Mouse (Mus musculus) gastrocnemius, postnatal 14 days (tissue): ENCODE measurements around the gene Snd1. TPM values are rescaled to one million over a fixed set of nuclear protein-coding genes. Genes with fewer than 3 reads are reported as not detected.

ENCODE experiments used
- DNase-seq: peaks from one replicate; pipeline ENCODE4 v3.0.0; 2021; ENCODE audit warnings: mixed read lengths
- intact Hi-C: fragments of 180-260 bp; cut with DNase I; formaldehyde crosslinking; loops from one replicate; pipeline ENCODE4 v1.15.1; 2025; ENCODE audit warnings: low total_unique reads
- total RNA-seq, 2 experiments: library from RNA; stranded (reverse); gene quantifications; 2 replicates each; pipeline ENCODE4 v1.2.3; 2021

The Snd1 gene
- total RNA-seq, 2 experiments from 2014 or later: 43.4 to 51.3 TPM

DNA sequence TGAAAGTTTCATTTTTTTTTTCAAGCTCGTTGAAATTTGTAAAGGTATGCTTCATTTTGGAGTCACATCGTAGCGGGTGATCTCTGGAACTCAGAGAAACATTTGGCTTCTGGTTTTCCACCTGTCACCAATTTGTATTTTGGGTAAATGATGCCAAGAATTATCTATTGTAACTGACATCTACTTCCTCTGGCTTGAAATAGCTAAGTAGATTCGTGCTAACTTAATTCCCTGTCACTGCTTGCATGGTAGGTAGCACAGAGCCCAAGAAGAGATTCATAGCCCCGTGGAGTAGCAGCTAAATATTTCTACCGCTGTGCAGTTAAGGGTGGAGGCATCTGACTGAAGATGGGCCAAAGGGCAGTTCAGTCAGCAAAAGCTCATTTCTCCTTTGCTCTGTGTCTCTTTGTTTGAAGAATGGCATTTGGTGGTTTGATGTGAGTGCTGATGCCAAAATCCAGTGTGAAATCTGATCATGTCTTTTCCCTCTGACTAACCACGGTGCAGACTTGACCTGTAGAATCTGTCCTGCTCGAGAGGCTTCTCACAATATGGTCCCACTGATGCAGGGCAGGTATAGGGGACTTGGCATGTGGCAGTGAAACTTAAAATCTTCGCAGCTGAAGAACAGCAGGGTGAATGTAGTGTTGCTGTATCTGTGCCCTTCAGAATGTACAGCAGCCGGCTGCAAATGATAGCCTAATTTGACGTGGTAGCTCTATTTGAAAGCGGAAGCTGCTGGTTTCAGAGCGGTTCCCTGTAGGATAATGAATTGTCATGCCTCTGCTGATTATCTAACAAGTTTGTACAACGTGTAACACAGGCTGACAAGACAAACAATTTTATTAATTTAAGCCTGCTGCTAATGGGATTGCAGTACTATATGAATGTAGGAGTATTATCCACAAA, 101.7 kb downstream of the Snd1 start:
- DNase-seq: no peak
- intact Hi-C loops: no loop called here

DNA sequence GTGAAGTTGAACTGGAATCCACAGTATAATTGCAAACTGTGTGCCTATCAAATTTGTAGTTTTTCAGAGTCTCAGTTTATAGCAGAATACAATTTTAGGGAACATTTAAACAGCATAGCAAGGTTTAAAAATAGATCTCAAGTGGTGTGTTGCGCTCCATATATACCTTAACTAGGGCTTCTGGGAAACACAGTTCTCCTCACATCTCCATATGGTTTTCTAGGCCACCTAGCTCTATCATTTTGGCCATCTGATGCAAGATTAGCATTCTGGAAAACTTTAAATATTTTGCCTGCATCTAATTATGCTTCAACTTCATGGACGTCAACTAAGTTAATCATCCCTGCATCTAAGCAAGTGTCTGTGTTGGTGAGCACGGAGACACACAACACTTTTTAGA, 107.9 kb downstream of the Snd1 start:
- no peak for DNase-seq
- intact Hi-C loops: no loop called here

DNA sequence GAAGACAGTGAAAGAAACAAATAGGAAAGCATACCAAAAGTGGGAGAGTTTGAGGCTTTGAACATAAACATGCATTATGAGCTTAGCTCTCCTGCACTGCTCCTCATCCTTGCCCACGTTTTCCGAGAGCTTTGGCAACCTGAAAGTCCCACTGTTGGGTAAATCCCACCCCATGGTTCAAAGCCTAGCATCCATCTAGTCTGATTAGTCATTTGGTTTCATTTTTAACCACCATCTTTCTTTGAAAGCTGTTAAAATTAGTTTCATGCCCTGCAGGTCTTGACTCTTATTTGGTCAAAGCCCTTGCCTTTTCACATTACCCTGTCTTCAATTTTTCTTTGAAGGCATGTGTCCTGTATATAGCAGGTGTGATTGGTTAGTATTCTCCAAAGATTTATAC, 108.5 kb downstream of the Snd1 start:
- intact Hi-C loops: no loop called here
- no peak for DNase-seq

DNA sequence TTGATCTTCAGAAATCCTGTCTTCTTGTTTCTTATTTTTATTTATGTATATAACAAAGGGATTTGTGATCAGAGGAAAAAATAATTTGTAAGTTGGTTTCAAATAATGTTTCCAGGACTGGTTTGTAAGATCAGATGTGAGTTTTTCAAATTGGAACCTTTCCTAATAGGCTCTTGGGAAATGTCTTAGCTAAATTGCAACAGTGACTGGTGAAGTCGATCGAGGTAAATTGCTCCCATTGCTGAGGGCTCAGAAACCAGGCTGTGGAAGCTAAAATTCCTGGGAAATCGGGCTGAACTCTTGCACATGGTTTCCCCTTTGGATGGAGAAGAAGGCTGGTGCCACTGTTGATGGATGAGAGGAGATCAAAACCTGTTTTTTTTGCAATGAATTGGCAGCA, 111.9 kb downstream of the Snd1 start:
- intact Hi-C loops: no loop called here
- DNase-seq: no peak

GRCm38 (mm10) chr6:28588494-28589171, 113.7 kb downstream of the Snd1 start:
- intact Hi-C loops: no loop called here
- no peak for DNase-seq

GRCm38 (mm10) chr6:28592323-28592893, 117.5 kb downstream of the Snd1 start:
- intact Hi-C loops: no loop called here
- no peak for DNase-seq

- intact Hi-C loops: no loop called here
- no peak for DNase-seq
Measured at GRCm38 (mm10) chr6:28593708-28594107, 118.8 kb downstream of the Snd1 start.

GRCm38 (mm10) chr6:28594759-28595158, 119.8 kb downstream of the Snd1 start:
- DNase-seq: no peak
- intact Hi-C loops: no loop called here

DNA sequence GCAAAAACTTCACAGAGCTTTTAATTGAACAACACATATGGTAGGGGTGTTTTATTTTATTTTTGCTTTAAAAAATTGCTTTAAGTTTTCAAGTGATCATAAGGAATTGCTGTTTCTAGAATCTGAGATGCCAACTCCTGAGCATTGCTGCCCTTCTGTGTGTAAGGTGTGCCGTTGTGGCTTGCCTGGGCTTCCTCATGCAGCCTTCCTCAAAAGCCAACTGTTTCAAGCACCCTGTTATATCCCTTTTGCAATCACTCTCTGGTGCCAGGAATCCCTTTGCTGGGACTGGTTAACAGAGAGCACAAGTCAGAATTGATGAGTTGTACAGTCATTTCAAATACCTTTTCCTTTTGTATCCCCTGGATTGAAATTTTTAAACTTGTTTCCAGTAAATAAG, 120.3 kb downstream of the Snd1 start:
- DNase-seq: no peak
- intact Hi-C loops: no loop called here

DNA sequence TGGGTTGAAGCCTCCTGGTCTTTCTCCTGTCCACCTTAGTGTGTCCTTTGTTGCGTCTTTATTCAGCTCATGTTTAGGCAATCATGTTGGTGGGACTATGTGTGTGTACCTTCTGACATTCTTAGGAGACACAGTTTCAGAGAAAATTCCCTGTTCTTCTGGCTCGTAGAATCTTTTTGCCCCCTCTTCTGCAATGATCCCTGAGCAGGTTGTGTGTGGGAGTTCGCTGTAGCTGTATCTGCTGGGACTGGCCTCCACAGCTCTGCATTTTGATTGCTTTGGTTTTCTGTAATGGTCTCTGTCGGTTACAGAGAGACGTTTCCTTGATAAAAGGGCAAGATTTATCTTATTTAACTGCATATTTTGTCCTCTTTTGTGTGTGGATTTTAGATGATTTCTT, 122.3 kb downstream of the Snd1 start:
- intact Hi-C loops: no loop called here
- DNase-seq: no peak

DNA sequence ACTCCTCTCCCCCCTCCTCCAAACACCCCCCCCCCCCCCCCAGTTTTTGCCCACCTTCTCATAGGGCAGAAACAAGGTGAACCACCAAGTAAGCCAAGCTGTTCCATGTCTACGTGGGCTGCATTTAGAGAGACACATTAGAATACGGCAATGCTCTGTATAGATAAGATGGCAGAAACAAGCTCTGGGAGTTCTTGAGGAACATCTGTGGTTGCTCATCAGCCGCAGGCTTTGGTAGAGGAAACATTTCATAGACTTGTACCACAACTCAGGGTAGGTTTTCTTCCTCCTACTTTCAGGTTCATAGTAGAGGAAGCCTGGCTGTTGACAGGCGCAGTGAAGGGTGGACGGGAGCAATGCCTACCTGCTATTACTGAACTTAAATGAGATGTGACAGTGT, 124.2 kb downstream of the Snd1 start:
- intact Hi-C loops: no loop called here
- no peak for DNase-seq

DNA sequence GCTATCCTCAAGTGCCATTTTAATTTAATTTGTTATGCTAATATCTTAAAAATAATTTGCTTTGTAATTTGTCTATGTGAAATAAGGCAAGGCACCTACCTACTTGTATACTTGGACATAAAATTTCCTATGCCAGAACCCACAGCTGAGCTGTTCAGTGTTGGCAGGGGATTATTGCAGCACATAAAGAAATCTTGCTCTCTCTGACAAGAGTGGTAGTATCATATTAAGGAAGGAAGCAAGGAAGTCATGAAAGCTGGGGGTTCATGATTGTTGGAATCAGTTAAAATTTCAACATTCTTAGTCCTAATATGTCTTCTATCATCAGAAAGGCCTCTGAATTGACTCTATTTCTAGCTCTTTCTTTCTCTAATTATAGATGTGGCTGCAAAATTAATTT, 125.5 kb downstream of the Snd1 start:
- intact Hi-C loops: no loop called here
- DNase-seq: no peak

- intact Hi-C loops: no loop called here
- no peak for DNase-seq
Measured at GRCm38 (mm10) chr6:28603401-28603800, 128.5 kb downstream of the Snd1 start.

DNA sequence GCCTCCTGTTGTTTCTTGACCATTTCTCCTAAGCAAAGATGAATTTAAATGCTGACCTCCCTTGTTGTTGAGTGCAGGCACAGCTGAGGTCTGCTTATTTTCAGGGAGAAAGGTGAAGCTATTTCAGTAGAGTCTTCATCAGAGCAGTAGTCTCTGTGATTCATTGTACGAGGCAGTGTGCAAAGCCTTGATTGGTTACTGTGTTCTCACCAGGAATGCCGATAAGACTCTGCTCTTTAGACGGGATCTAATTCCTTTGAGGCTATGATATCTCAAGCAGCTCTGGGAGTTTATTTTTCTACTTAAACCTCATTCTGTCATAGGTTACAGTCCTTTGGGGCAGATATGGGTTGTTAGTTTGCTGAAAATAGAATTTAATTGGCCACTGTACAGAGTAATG, 128.9 kb downstream of the Snd1 start:
- no peak for DNase-seq

DNA sequence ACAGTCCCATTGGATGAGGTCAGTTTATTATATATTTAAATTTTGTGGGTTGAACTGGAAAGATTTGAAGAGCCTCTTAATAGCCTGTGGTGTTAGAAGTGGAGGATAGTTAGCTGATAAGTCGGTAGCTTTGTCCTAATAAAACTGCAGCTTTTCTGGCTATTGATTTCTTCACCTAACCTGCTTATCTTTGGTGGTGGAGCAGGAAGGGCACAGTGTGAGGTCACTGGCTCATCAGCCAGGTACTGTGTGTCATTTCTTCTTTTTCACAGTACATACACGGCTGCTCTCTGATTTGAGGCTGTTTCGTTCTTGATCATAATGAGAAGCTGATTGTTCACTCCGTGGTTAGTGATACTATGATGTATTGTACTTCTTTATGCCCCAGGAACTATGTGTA, 134.4 kb downstream of the Snd1 start:
- DNase-seq: no peak
- intact Hi-C loops: no loop called here

More for the DNA sequence above, 128.9 kb downstream of the Snd1 start:
- intact Hi-C loops: no loop called here

DNA sequence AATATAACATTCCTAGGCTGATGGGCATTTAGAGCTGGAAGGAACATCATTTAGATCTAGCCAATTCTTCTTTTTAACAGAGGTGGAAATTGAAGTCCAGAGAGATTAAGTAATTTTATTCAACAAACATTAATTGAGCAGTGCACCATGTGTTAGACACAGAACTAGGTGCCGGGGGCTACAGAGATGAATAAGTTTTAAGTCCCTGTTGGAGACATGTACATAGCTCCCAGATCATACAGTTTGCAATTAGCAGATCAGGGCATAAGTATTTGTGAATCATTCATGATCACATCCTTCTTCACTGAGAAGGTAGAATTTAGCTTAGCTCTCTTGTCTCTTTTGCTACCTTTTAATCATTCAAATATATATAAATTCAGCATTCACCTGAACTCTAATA, 135.2 kb downstream of the Snd1 start:
- DNase-seq: no peak
- intact Hi-C loops: no loop called here

GRCm38 (mm10) chr6:28613441-28613840, 138.5 kb downstream of the Snd1 start:
- DNase-seq: no peak
- intact Hi-C loops: no loop called here

GRCm38 (mm10) chr6:28614856-28615255, 139.9 kb downstream of the Snd1 start:
- DNase-seq: no peak

GRCm38 (mm10) chr6:28615408-28615807, 140.5 kb downstream of the Snd1 start:
- intact Hi-C loops: no loop called here
- no peak for DNase-seq

More at GRCm38 (mm10) chr6:28614856-28615255, 139.9 kb downstream of the Snd1 start:
- intact Hi-C loops: no loop called here

- intact Hi-C loops: no loop called here
- DNase-seq: no peak
Measured at GRCm38 (mm10) chr6:28615966-28616365, 141.0 kb downstream of the Snd1 start.

DNA sequence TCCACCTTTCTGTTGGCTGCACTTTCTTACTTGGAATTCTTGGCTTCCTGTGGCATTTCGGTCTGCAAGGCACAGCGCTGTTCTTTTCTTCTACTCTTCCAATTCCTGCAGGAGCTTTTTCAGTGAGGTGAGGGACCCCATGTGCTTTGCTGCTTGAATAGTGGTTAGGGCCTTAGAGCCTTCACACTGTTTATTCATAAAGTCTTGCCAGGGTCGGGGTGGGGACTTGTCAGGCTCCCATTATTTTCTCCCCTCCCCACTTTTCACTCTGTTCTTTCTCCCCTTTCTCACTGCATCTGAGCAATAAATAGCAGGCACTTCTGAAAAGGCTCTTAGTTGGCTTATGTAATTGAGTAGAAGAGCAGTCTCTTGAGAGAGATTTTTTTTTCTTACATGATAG, 143.4 kb downstream of the Snd1 start:
- no peak for DNase-seq
- intact Hi-C loops: no loop called here
